Mouse (Mus musculus): Measurements from ENCODE around the gene Abcb9. TPM values are rescaled to one million over a fixed set of nuclear protein-coding genes. Genes with fewer than 3 reads are reported as not detected.
A peak's percentile ranks its signal among the peaks of the same experiment; 100 is the strongest.

The Abcb9 gene
- polyA plus RNA-seq, 1 experiment from 2014 or later, result 2.4 TPM

DNA sequence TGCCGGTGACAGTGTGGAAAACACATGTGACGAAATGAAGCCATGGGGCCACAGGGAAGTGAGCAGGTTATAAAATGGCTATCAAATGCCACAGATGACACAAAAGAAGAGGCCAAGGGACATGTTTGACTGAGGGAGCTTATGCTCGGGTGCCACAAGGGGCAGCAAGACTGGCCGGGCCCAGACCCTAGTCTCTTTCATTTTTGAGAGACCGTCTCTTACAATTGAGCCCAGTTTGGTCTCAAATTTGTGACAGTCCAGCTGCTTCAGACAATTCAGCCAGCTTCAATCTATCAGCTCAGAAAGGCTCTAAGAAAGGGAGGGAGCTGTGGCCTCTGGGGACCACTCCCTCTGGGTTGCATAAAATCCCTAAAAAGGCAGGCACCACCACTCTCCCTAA is 69.0 kb downstream of the Abcb9 start:
- WGBS, result 96% methylated on average over 5 of the region's 5 CpGs
- H3K4me1 ChIP-seq, result peaks cover 56% of the 10 kb centered on the region

GRCm38 (mm10) chr5:124025587-124026441 is 69.8 kb downstream of the Abcb9 start:
- no peak for ATAC-seq (ENCODE audit: insufficient number of reproducible peaks, insufficient read depth, low FRiP score, low TSS enrichment, low read depth)
- H3K9ac ChIP-seq, result 0 out of 2 replicates have a peak overlapping the region, but pooled peaks have one; percentile 21
- 88% methylated on average over 15 of the region's 15 CpGs for WGBS
- H3K4me2 ChIP-seq, result no peak overlapping the region
- no peak overlapping the region for H3K27ac ChIP-seq
- H3K27me3 ChIP-seq, result no peaks in the 10 kb centered on the region
- peaks cover 50% of the 10 kb centered on the region for H3K4me1 ChIP-seq
- peaks cover 18% of the 10 kb centered on the region; the same call in 1 of the 2 replicates for H3K36me3 ChIP-seq
- no peak overlapping the region for H3K4me3 ChIP-seq
- H3K9me3 ChIP-seq, result no peaks in the 10 kb centered on the region

More for the DNA sequence above, 69.0 kb downstream of the Abcb9 start:
- H3K4me3 ChIP-seq, result no peak overlapping the region
- no peaks in the 10 kb centered on the region for H3K9me3 ChIP-seq
- no peaks in the 10 kb centered on the region for H3K27me3 ChIP-seq
- peaks cover 17% of the 10 kb centered on the region; the same call in 1 of the 2 replicates for H3K36me3 ChIP-seq
- no peak overlapping the region for H3K4me2 ChIP-seq
- no peak overlapping the region for H3K27ac ChIP-seq
- ATAC-seq (ENCODE audit: insufficient number of reproducible peaks, insufficient read depth, low FRiP score, low TSS enrichment, low read depth), result no peak
- H3K9ac ChIP-seq, result no peak overlapping the region

DNA sequence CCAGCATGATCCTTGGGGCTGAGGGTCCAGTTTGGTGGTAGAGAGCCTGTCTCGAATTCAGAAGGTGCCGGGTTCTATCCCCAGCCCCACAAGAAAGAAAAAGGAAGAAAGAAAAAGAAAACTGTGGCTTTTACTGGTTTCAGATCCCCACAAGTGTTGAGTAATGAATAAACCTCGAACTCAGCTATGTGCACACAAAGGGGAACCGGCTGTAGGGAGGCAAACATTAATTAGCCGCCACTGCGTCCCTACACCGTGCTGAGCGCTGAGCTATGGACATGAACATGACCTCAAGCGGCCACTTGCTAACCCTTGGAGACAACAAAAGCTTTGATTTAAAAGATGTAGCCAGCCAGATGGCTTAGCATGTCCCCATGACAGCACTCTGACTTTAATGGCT is 70.5 kb downstream of the Abcb9 start:
- Histone ChIP-seq H3K36me3 (peaks cover 18% of the 10 kb centered on the region; the same call in 1 of the 2 replicates), H3K27ac (no peak overlapping the region), H3K9ac (no peak overlapping the region), H3K4me2 (no peak overlapping the region), H3K27me3 (no peaks in the 10 kb centered on the region), H3K4me1 (peaks cover 48% of the 10 kb centered on the region), H3K4me3 (no peak overlapping the region), H3K9me3 (no peaks in the 10 kb centered on the region)
- 69% methylated on average over 9 of the region's 9 CpGs for WGBS
- ATAC-seq (ENCODE audit: insufficient number of reproducible peaks, insufficient read depth, low FRiP score, low TSS enrichment, low read depth), result no peak

DNA sequence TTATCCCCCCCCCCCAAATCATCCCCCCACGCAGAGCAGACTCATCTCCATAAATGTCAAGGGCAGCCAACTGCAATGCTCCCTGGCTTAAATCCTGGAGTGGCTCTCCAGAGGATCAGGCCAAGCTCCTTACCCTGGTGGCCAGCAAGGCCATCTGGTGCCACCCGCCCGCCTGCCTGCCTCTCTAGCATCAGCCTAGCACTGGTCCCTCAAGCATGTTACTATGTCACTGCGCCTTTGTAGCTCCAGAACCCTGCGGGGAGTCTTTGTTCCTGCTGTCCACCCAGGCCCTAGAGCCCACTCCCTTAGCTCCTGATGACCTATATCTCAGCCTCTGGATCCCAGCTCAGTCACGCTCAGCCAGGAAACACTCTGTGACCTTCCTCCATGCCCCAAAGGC is 70.9 kb downstream of the Abcb9 start:
- Histone ChIP-seq H3K36me3 (peaks cover 18% of the 10 kb centered on the region; the same call in 1 of the 2 replicates), H3K4me3 (no peak overlapping the region), H3K27me3 (no peaks in the 10 kb centered on the region), H3K9ac (no peak overlapping the region), H3K4me1 (peaks cover 46% of the 10 kb centered on the region), H3K27ac (no peak overlapping the region), H3K4me2 (no peak overlapping the region), H3K9me3 (no peaks in the 10 kb centered on the region)
- no peak for ATAC-seq (ENCODE audit: insufficient number of reproducible peaks, insufficient read depth, low FRiP score, low TSS enrichment, low read depth)
- WGBS, result 78% methylated on average over 6 of the region's 6 CpGs

- no peak overlapping the region for H3K4me2 ChIP-seq
- no peaks in the 10 kb centered on the region for H3K27me3 ChIP-seq
- H3K36me3 ChIP-seq, result peaks cover 19% of the 10 kb centered on the region; the same call in 1 of the 2 replicates
- no peak for ATAC-seq (ENCODE audit: insufficient number of reproducible peaks, insufficient read depth, low FRiP score, low TSS enrichment, low read depth)
- no peak overlapping the region for H3K9ac ChIP-seq
- peaks cover 48% of the 10 kb centered on the region for H3K4me1 ChIP-seq
- WGBS, result 78% methylated on average over 7 of the region's 7 CpGs
- H3K4me3 ChIP-seq, result no peak overlapping the region
- no peaks in the 10 kb centered on the region for H3K9me3 ChIP-seq
- no peak overlapping the region for H3K27ac ChIP-seq
These were observed 73.2 kb downstream of the Abcb9 start for GRCm38 (mm10) chr5:124022365-124022764.

GRCm38 (mm10) chr5:124021701-124022100 is 73.9 kb downstream of the Abcb9 start:
- H3K4me3 ChIP-seq, result no peak overlapping the region
- no peaks in the 10 kb centered on the region for H3K27me3 ChIP-seq
- no peak overlapping the region for H3K27ac ChIP-seq
- H3K36me3 ChIP-seq, result peaks cover 16% of the 10 kb centered on the region; the same call in 1 of the 2 replicates
- peaks cover 49% of the 10 kb centered on the region for H3K4me1 ChIP-seq
- 80% methylated on average over 11 of the region's 11 CpGs for WGBS
- no peak for ATAC-seq (ENCODE audit: insufficient number of reproducible peaks, insufficient read depth, low FRiP score, low TSS enrichment, low read depth)
- no peak overlapping the region for H3K9ac ChIP-seq
- H3K9me3 ChIP-seq, result no peaks in the 10 kb centered on the region
- H3K4me2 ChIP-seq, result no peak overlapping the region

DNA sequence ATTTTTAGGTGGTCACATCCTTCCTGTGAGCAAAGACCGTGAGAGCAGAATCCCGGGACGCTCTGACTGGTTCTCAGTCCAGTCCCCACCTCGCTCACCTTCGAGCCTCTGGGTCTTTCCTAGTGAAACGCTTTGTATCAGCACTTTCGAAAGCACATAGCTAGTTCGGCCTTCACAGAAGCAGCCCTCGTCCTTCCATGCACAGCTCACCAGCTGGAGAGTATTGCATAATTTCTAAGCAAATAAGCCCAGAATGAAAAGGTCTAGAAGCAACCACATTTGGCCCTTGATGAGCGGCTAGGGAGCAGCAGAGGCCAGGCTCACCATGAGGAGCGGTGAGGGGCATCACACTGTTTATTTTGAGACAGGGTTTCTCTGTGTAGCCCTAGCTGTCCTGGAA is 74.5 kb downstream of the Abcb9 start:
- H3K4me2 ChIP-seq, result no peak overlapping the region
- H3K9me3 ChIP-seq, result no peaks in the 10 kb centered on the region
- no peaks in the 10 kb centered on the region for H3K27me3 ChIP-seq
- H3K9ac ChIP-seq, result no peak overlapping the region
- WGBS, result 92% methylated on average over 11 of the region's 11 CpGs
- H3K4me3 ChIP-seq, result no peak overlapping the region
- ATAC-seq (ENCODE audit: insufficient number of reproducible peaks, insufficient read depth, low FRiP score, low TSS enrichment, low read depth), result no peak
- H3K27ac ChIP-seq, result no peak overlapping the region
- H3K4me1 ChIP-seq, result peaks cover 43% of the 10 kb centered on the region
- peaks cover 16% of the 10 kb centered on the region; the same call in 1 of the 2 replicates for H3K36me3 ChIP-seq

DNA sequence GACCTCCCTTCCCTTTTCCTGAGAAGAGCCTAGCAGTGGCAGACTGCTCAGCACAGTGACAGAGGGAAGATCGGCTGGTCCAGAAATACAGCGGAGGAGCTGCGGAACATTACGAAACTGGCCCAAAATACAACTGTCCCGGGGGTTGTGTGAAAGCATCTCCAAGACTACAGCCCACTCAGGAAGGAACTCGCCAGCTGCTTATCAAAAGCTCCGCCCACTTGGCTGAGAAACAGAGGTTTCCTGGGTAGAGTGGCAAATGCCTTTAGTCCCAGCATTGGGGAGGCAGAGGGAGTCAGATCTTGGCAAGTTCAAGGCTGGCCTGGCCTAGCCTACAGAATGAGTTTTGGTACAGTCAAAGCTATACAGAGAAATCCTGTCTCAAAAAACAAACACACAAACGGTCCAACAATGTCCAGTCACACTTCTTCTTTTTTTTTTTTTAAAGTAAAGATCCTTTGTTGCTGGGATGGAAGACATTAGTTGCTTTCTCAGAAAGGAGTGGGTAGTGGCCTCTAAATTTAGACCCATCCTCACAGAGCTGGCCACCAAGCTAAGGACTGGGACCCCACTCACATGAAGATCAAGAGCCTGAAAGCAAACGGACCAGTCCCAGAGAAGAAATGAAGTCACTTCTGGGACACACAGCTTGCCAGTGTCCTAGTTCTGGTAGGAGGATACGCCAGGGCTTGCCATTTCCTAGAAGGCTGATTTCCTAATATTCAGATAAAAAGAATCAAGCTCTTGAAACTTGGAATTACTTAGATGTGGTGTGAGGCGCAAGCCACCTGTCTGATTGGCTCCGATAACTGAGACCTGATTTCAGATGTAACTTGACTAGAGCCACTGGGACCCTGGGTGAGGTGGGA is 76.0 kb downstream of the Abcb9 start:
- ATAC-seq (ENCODE audit: insufficient number of reproducible peaks, insufficient read depth, low FRiP score, low TSS enrichment, low read depth), result no peak
- Histone ChIP-seq H3K27ac (no peak overlapping the region), H3K4me2 (no peak overlapping the region), H3K9ac (no peak overlapping the region), H3K27me3 (no peaks in the 10 kb centered on the region), H3K4me3 (no peak overlapping the region), H3K9me3 (no peaks in the 10 kb centered on the region), H3K4me1 (peaks cover 42% of the 10 kb centered on the region), H3K36me3 (peaks cover 12% of the 10 kb centered on the region; the same call in 1 of the 2 replicates)
- 71% methylated on average over 12 of the region's 12 CpGs for WGBS

- no peak for ATAC-seq (ENCODE audit: insufficient number of reproducible peaks, insufficient read depth, low FRiP score, low TSS enrichment, low read depth)
- peaks cover 44% of the 10 kb centered on the region for H3K4me1 ChIP-seq
These were observed 76.9 kb downstream of the Abcb9 start for GRCm38 (mm10) chr5:124018651-124019050.

GRCm38 (mm10) chr5:124017941-124018340 is 77.7 kb downstream of the Abcb9 start:
- Histone ChIP-seq H3K9me3 (no peaks in the 10 kb centered on the region), H3K27ac (no peak overlapping the region), H3K9ac (no peak overlapping the region), H3K36me3 (peaks cover 14% of the 10 kb centered on the region; the same call in 1 of the 2 replicates), H3K4me2 (no peak overlapping the region), H3K4me3 (no peak overlapping the region), H3K4me1 (peaks cover 46% of the 10 kb centered on the region), H3K27me3 (no peaks in the 10 kb centered on the region)
- WGBS, result 78% methylated on average over 9 of the region's 9 CpGs
- no peak for ATAC-seq (ENCODE audit: insufficient number of reproducible peaks, insufficient read depth, low FRiP score, low TSS enrichment, low read depth)

More at GRCm38 (mm10) chr5:124018651-124019050, 76.9 kb downstream of the Abcb9 start:
- no peaks in the 10 kb centered on the region for H3K9me3 ChIP-seq
- H3K27me3 ChIP-seq, result no peaks in the 10 kb centered on the region
- H3K4me2 ChIP-seq, result no peak overlapping the region
- H3K36me3 ChIP-seq, result peaks cover 12% of the 10 kb centered on the region; the same call in 1 of the 2 replicates
- H3K4me3 ChIP-seq, result no peak overlapping the region
- H3K27ac ChIP-seq, result no peak overlapping the region
- no peak overlapping the region for H3K9ac ChIP-seq
- WGBS, result 91% methylated on average over 9 of the region's 9 CpGs

DNA sequence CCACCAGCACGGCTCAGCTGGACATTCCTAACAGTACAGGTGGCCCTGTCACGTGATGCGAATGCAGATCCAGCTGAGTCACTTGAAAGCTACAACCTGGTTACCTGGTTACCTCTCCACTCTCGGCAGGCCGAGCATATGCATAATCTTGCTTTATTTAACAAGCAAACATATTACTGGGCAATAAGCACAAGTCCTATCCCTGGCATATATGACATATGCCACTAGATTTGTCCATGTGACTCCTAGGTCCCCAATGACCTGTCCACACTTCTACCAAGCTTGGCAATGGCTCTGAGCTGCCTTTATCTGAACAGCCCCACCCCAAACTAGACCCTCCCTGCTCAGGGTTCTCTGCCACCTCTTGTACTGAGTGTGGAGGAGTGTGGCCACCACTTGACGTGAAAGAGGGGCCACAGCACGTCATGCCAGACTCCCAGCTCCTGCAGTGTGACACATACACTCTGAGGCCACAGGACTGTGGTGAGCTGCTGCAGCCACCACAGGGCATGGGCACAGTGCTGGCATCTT is 79.2 kb downstream of the Abcb9 start:
- WGBS, result 87% methylated on average over 7 of the region's 7 CpGs
- no peak for ATAC-seq (ENCODE audit: insufficient number of reproducible peaks, insufficient read depth, low FRiP score, low TSS enrichment, low read depth)
- Histone ChIP-seq H3K9ac (no peak overlapping the region), H3K4me3 (no peak overlapping the region), H3K4me1 (peaks cover 62% of the 10 kb centered on the region), H3K4me2 (no peak overlapping the region), H3K27me3 (no peaks in the 10 kb centered on the region), H3K27ac (no peak overlapping the region), H3K9me3 (no peaks in the 10 kb centered on the region), H3K36me3 (0 out of 2 replicates have a peak, but pooled peaks cover 6% of the 10 kb centered on the region)

Data from embryonic facial prominence, embryonic 13.5 days (tissue).